Mouse (Mus musculus) liver, embryonic 14.5 days (tissue): ENCODE results near the gene Calr.

Experiments
- CTCF ChIP-seq: IDR thresholded peaks from 2 replicates; pipeline ENCODE4 v1.5.1; 2016; ENCODE audit warnings: antibody characterized with exemption, low read depth, control low read depth
- EP300 ChIP-seq: IDR thresholded peaks from 2 replicates; pipeline ENCODE4 v1.6.1; 2016; ENCODE audit warnings: antibody characterized with exemption, low read depth

- TF ChIP-seq CTCF (no peak), EP300 (no peak)
Measured at GRCm38 (mm10) chr8:84811303-84811702, 35.4 kb downstream of the Calr start.
